ENCODE assay signal across 9 mouse cellular contexts in the genomic region with DNA sequence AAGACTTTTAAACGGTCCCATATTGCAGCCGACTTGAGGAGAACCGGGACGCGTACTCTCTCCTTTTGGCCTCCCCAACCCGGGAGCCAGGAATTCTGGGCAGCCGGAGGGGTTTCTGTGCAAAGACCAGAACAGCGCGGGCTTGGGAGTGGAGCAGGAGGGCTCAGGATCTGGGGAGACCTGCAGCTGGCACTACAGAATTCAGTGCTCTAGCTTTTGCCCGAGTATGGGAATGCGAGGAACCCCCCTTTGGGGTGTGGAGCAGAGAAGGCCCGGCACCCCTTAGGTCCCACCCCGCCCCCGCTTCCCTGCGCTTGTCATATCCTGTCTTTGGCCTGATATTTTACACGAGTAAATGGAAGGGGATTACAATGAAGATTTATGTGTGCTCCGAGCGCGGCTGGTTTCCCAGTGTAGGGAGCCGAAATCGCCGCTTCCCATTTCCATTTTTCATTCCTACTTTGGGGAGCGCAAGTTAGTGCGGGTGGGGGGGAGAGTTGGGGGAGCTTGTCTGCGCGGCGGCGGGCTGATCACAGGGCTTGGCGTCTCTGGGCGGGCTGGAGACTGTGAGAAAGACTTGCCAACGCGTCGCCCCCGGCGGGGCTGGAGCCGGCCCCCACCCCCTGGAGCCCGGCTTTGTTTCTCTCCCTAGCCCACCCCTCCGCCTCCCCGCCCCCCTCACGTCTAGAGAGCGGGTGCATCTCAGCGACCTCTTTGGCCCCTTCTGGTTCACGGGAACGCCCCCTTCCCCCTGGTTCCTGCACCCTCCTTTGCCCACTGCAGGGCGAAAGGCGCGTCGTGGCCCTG. TPM values are rescaled to one million over a fixed set of nuclear protein-coding genes. Genes with fewer than 3 reads are reported as not detected.
DNase-seq lines count a peak whose midpoint lies in the region; ATAC-seq and TF ChIP-seq lines count a peak whose summit lies in the region.
"Had no signal": no experiment of that assay in that cellular context is flagged by ENCODE, and none has a peak within 500 bp of the region (broad histone marks: within the 10 kb centered on the region; RNA-seq: fewer than 3 reads in every experiment).

No protein-coding gene starts in this region.

- intact Hi-C loops in gastrocnemius, adult 2 months (cut with DNase I), result loop anchor here (10.0 kb wide), 1 partner anchor 836 kb away; no protein-coding TSS in a partner anchor
- intact Hi-C loops in gastrocnemius, postnatal 14 days (cut with DNase I; ENCODE audit: low total_unique reads), result loop anchor here (10.0 kb wide), 1 partner anchor 386 kb away; no protein-coding TSS in a partner anchor

- H3K4me1 ChIP-seq in ES-Bruce4 (ENCODE audit: control insufficient read depth, insufficient read depth, low read length), result peaks cover 2% of the 10 kb centered on the region
- H3K4me1 ChIP-seq in forebrain, postnatal 0 days (ENCODE audit: insufficient read depth), result no peaks in the 10 kb centered on the region
- peaks cover 43% of the 10 kb centered on the region for H3K4me1 ChIP-seq in midbrain, embryonic 12.5 days

- no peak for TF ChIP-seq EP300 in ES-Bruce4 (IDR thresholded peaks at IDR 0.05; ENCODE audit: insufficient read depth, low read depth, low read length)

- H3K9me3 ChIP-seq in ES-Bruce4 (replicated peaks; ENCODE audit: control insufficient read depth, insufficient read depth, low read length, poor library complexity, severe bottlenecking), result no peaks in the 10 kb centered on the region
- H3K9me3 ChIP-seq in forebrain, postnatal 0 days (ENCODE audit: low read length), result no peaks in the 10 kb centered on the region
- H3K9me3 ChIP-seq in midbrain, embryonic 12.5 days, result no peaks in the 10 kb centered on the region

- H3K4me2 ChIP-seq in forebrain, postnatal 0 days (ENCODE audit: low read depth), result peak overlapping the region; percentile 52
- H3K4me2 ChIP-seq in midbrain, embryonic 12.5 days (replicated peaks), result peak overlapping the region; percentile 24

- H3K27me3 ChIP-seq in ES-Bruce4 (ENCODE audit: control insufficient read depth, insufficient read depth, low read length, poor library complexity, severe bottlenecking), result peaks cover 70% of the 10 kb centered on the region
- H3K27me3 ChIP-seq in forebrain, postnatal 0 days (ENCODE audit: insufficient read depth, low read length), result peaks cover 20% of the 10 kb centered on the region
- H3K27me3 ChIP-seq in midbrain, embryonic 12.5 days, result peaks cover 93% of the 10 kb centered on the region

- TF ChIP-seq CTCF in gastrocnemius, adult 2 months (IDR thresholded peaks at IDR 0.05), result no peak
- no peak for TF ChIP-seq CTCF in ES-Bruce4 (IDR thresholded peaks at IDR 0.05; ENCODE audit: low read depth, low read length)
- no peak for TF ChIP-seq CTCF in forebrain, postnatal 0 days (IDR thresholded peaks at IDR 0.05; ENCODE audit: low read depth)

- H3K27ac ChIP-seq in gastrocnemius, adult 2 months, result no peak overlapping the region
- no peak overlapping the region for H3K27ac ChIP-seq in ES-Bruce4 (ENCODE audit: insufficient read depth, low read length)
- peak overlapping the region; percentile 50 for H3K27ac ChIP-seq in forebrain, postnatal 0 days (ENCODE audit: low read depth, low read length)
- no peak overlapping the region for H3K27ac ChIP-seq in midbrain, embryonic 12.5 days (replicated peaks)
- H3K27ac ChIP-seq: liver, embryonic 14.5 days had no signal

- H3K4me3 ChIP-seq in gastrocnemius, adult 2 months, result peak overlapping the region; percentile 15
- peak overlapping the region; percentile 24; the same call in 1 of the 2 replicates for H3K4me3 ChIP-seq in ES-Bruce4 (ENCODE audit: low read depth, low read length)
- peak overlapping the region; percentile 49 for H3K4me3 ChIP-seq in forebrain, postnatal 0 days (ENCODE audit: low read depth, low read length)
- H3K4me3 ChIP-seq in midbrain, embryonic 12.5 days, result peak overlapping the region; percentile 6; the same call in 1 of the 2 replicates

- peak; percentile 10; the same call in 1 of the 2 replicates for ATAC-seq in forebrain, postnatal 0 days
- no peak for ATAC-seq in midbrain, embryonic 12.5 days (ENCODE audit: low FRiP score, low read depth)
- ATAC-seq in megakaryocyte progenitor cell, adult 5-6 weeks (replicated peaks; ENCODE audit: poor library complexity), result no peak
- ATAC-seq in frontal cortex, adult (ENCODE audit: low TSS enrichment), result no peak

- no peak for DNase-seq in gastrocnemius, adult 2 months
- DNase-seq in gastrocnemius, postnatal 14 days, result no peak
- DNase-seq in forebrain, postnatal 0 days, result peak; percentile 39
- DNase-seq in B cell, adult 2 months, result no peak

- TF ChIP-seq POLR2A in ES-Bruce4 (IDR thresholded peaks at IDR 0.05; ENCODE audit: insufficient read depth, low read length), result no peak

- WGBS in forebrain, postnatal 0 days, result 2% methylated on average over 44 of the region's 48 CpGs
- WGBS in midbrain, embryonic 12.5 days, result under 1% methylated on average over 46 of the region's 48 CpGs

- no peak overlapping the region for H3K9ac ChIP-seq in ES-Bruce4 (ENCODE audit: low read depth, poor library complexity, severe bottlenecking)
- peak overlapping the region; percentile 56 for H3K9ac ChIP-seq in forebrain, postnatal 0 days
- H3K9ac ChIP-seq in midbrain, embryonic 12.5 days (replicated peaks), result no peak overlapping the region; the same call in 1 of the 2 replicates
- H3K9ac ChIP-seq: liver, embryonic 14.5 days had no signal

- H3K36me3 ChIP-seq in ES-Bruce4 (ENCODE audit: control insufficient read depth, insufficient read depth, low read length, poor library complexity, severe bottlenecking), result no peaks in the 10 kb centered on the region
- no peaks in the 10 kb centered on the region for H3K36me3 ChIP-seq in forebrain, postnatal 0 days (ENCODE audit: insufficient read depth)
- no peaks in the 10 kb centered on the region for H3K36me3 ChIP-seq in midbrain, embryonic 12.5 days

RNA-seq across cellular contexts. Expression of a gene that starts 5.7 kb away (rescaled TPM):
- total RNA-seq in gastrocnemius, adult 2 months (2021), result not detected
- total RNA-seq in gastrocnemius, postnatal 14 days (2021), result under 1 TPM in 1 of 2 experiments, not detected in 1; 0.10 TPM
- polyA plus RNA-seq in ES-Bruce4 (2011; ENCODE audit: insufficient read depth, insufficient read length, low read depth, missing spikeins), result not detected in 2 replicates
- total RNA-seq in forebrain, postnatal 0 days (2014; rRNA removed), result 19.3 and 28.1 TPM in 2 replicates
- 40.0 and 43.1 TPM in 2 replicates for polyA plus RNA-seq in forebrain, postnatal 0 days (2015; fragmentation: Nextera tagmentation; extraction: Ambion mirVana)
- 15.8 and 21.5 TPM in 2 replicates for polyA plus RNA-seq in midbrain, embryonic 12.5 days (2016; fragmentation: Nextera tagmentation; extraction: Ambion mirVana)
- total RNA-seq in megakaryocyte progenitor cell, adult 5-6 weeks (2015), result not detected in 2 replicates
- total RNA-seq in megakaryocyte progenitor cell, adult 5-6 weeks (2017), result not detected in 2 replicates

RNA-seq across cellular contexts. Expression of a gene that starts 12.9 kb away (rescaled TPM):
- under 1 TPM in 1 of 2 experiments, not detected in 1; 0.11 TPM for total RNA-seq in gastrocnemius, adult 2 months (2021)
- total RNA-seq in gastrocnemius, postnatal 14 days (2021), result under 1 TPM in 1 of 2 experiments, not detected in 1; 0.09 TPM
- not detected in 2 replicates for polyA plus RNA-seq in ES-Bruce4 (2011; ENCODE audit: insufficient read depth, insufficient read length, low read depth, missing spikeins)
- total RNA-seq in forebrain, postnatal 0 days (2014; rRNA removed), result 73.5 and 80.2 TPM in 2 replicates
- 105 and 139 TPM in 2 replicates for polyA plus RNA-seq in forebrain, postnatal 0 days (2015; fragmentation: Nextera tagmentation; extraction: Ambion mirVana)
- 37.2 and 59.9 TPM in 2 replicates for polyA plus RNA-seq in midbrain, embryonic 12.5 days (2016; fragmentation: Nextera tagmentation; extraction: Ambion mirVana)
- not detected in 2 replicates for total RNA-seq in megakaryocyte progenitor cell, adult 5-6 weeks (2015)
- total RNA-seq in megakaryocyte progenitor cell, adult 5-6 weeks (2017), result not detected in 2 replicates

Comparison
In these comparisons a context has a peak if more than half of its experiments do, and no peak if none do; other contexts are left out.
1. RNA of a gene that starts 5.7 kb away (total RNA-seq): 19.3 to 28.1 TPM in forebrain, postnatal 0 days; 0.10 TPM in gastrocnemius, postnatal 14 days, not detected in gastrocnemius, adult 2 months and not detected in megakaryocyte progenitor cell, adult 5-6 weeks; every median in the first group is over 10 times any median in the second.
2. RNA of a gene that starts 12.9 kb away (total RNA-seq): 73.5 to 80.2 TPM in forebrain, postnatal 0 days; 0.11 TPM in gastrocnemius, adult 2 months, 0.09 TPM in gastrocnemius, postnatal 14 days and not detected in megakaryocyte progenitor cell, adult 5-6 weeks; every median in the first group is over 10 times any median in the second.
3. Peak in every context shown above with its lines, with median percentiles within 50 percentile points of each other: H3K4me3 ChIP-seq.